Mouse (Mus musculus) MEL (cell line): ENCODE measurements around the gene Olfr322.

Experiments used
- CTCF ChIP-seq, 3 experiments: IDR thresholded peaks in 2 of 3; conservative IDR thresholded peaks in 1 of 3; 2 replicates each; pipeline ENCODE4 v1.5.1; 2011 to 2012; ENCODE audit warnings: low read length in 3 of 3, low read depth in 2 of 3, mild to moderate bottlenecking in 2 of 3, improper control_type of control experiment in 1 of 3, inconsistent platforms in 1 of 3, mixed read lengths in 1 of 3, moderate library complexity in 1 of 3; ENCODE audit not compliant: control insufficient read depth in 1 of 3, insufficient read depth in 1 of 3, poor library complexity in 1 of 3, severe bottlenecking in 1 of 3
- MAZ ChIP-seq: IDR thresholded peaks from 2 replicates; pipeline ENCODE4 v1.6.1; 2012; ENCODE audit warnings: low read depth, mild to moderate bottlenecking, inconsistent platforms, low read length, improper control_type of control experiment
- POLR2A ChIP-seq, 2 experiments: IDR thresholded peaks; 2 replicates each; pipeline ENCODE4 v1.6.1; 2011 to 2012; ENCODE audit warnings: low read length in 2 of 2, mild to moderate bottlenecking in 2 of 2, control low read depth in 1 of 2, improper control_type of control experiment in 1 of 2, low read depth in 1 of 2, moderate library complexity in 1 of 2; ENCODE audit not compliant: control insufficient read depth in 1 of 2, insufficient read depth in 1 of 2, poor library complexity in 1 of 2
- TCF12 ChIP-seq: IDR thresholded peaks from 2 replicates; pipeline ENCODE4 v1.6.1; 2014; ENCODE audit warnings: low read depth, mild to moderate bottlenecking, inconsistent platforms, low read length, improper control_type of control experiment, moderate library complexity

GRCm38 (mm10) chr11:58618369-58618768 lies 40.2 kb upstream of the Olfr322 start:
- no peak for TF ChIP-seq POLR2A (IDR thresholded peaks at IDR 0.05; ENCODE audit: control insufficient read depth in 1 of 2, insufficient read depth in 1 of 2, low read depth in 1 of 2, low read length in 2 of 2, poor library complexity in 1 of 2)
- no peak for TF ChIP-seq CTCF (IDR thresholded peaks at IDR 0.05 in 2 of 3, conservative IDR thresholded peaks at IDR 0.05 in 1 of 3; ENCODE audit: control insufficient read depth in 1 of 3, insufficient read depth in 1 of 3, low read depth in 2 of 3, low read length in 3 of 3, poor library complexity in 1 of 3, severe bottlenecking in 1 of 3)
- TF ChIP-seq MAZ, result no peak
- no peak for TF ChIP-seq TCF12
